Mouse (Mus musculus): ENCODE results near the gene Stab2.

DNA sequence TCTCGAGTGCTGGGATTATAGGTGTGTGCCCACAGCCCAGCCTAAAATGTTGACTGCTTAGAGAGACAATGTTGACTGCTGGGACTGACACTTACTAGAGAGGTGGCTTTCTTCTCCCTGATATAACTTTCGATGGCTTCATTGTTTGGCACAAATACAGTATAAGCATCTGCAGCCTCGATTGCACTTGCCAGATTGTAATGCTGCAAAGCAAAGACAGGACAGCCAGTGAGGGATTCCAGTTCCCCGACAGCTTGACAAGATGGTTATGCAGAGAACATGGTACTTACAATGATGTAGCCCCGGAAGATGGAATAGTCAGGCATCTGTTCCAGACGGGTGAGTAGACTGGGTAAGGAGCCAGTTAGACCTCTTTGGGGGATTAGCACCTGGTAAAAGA lies 100.8 kb downstream of the Stab2 start:
- TF ChIP-seq CTCF (IDR thresholded peaks at IDR 0.05; ENCODE audit: low read depth), result no peak
- TF ChIP-seq EP300 (optimal IDR thresholded peaks at IDR 0.05), result no peak
